Mouse (Mus musculus) heart, adult 2 months (tissue): Measurements from ENCODE around the gene Morn2. TPM values are rescaled to one million over a fixed set of nuclear protein-coding genes. Genes with fewer than 3 reads are reported as not detected.
"Not testable (repeated sequence)": the region's sequence is repeated elsewhere in the genome, so short reads cannot be mapped to it uniquely, and the experiment has no call there.

Experiments used
- DNase-seq, 2 experiments: peaks; one replicate each; pipeline ENCODE4 v3.0.0; 2021
- H3K27ac ChIP-seq: fragments of 200-600 bp; 2 replicates; pipeline ENCODE4 v1.8.1; 2022
- H3K27me3 ChIP-seq: fragments of 200-500 bp; 2 replicates; pipeline ENCODE4 v1.6.1; 2012; ENCODE audit warnings: mild to moderate bottlenecking, low read length, inconsistent platforms, mixed read lengths; ENCODE audit not compliant: control insufficient read depth, insufficient read depth
- H3K36me3 ChIP-seq: fragments of 200-500 bp; 2 replicates; pipeline ENCODE4 v1.6.1; 2012; ENCODE audit warnings: low read length, inconsistent platforms; ENCODE audit not compliant: control insufficient read depth, insufficient read depth
- H3K4me1 ChIP-seq: fragments of 200-500 bp; 2 replicates; pipeline ENCODE4 v1.6.1; 2011; ENCODE audit warnings: low read length; ENCODE audit not compliant: control insufficient read depth, insufficient read depth
- H3K4me3 ChIP-seq: fragments of 200-600 bp; 2 replicates; pipeline ENCODE4 v1.8.1; 2022
- H3K79me2 ChIP-seq: fragments of 200-500 bp; replicated peaks from 2 replicates; pipeline ENCODE4 v1.6.1; 2012; ENCODE audit warnings: mild to moderate bottlenecking, inconsistent platforms, low read length, moderate library complexity, mixed read lengths; ENCODE audit not compliant: control insufficient read depth, insufficient read depth
- H3K9ac ChIP-seq: fragments of 200-500 bp; 2 replicates; pipeline ENCODE4 v1.6.1; 2012; ENCODE audit warnings: low read depth, mild to moderate bottlenecking, control low read depth, inconsistent platforms, low read length, mixed read lengths
- CTCF ChIP-seq: fragments of 200-600 bp; IDR thresholded peaks from 2 replicates; pipeline ENCODE4 v1.8.1; 2022; ENCODE audit warnings: antibody characterized with exemption, mild to moderate bottlenecking, moderate library complexity
- EP300 ChIP-seq: fragments of 200-500 bp; IDR thresholded peaks from 2 replicates; pipeline ENCODE4 v1.6.1; 2011; ENCODE audit warnings: low read depth, low read length, control low read depth; ENCODE audit not compliant: insufficient read depth
- POLR2A ChIP-seq: fragments of 200-500 bp; IDR thresholded peaks from 2 replicates; pipeline ENCODE4 v1.6.1; 2011; ENCODE audit warnings: mild to moderate bottlenecking, low read depth, low read length, control low read depth; ENCODE audit not compliant: insufficient read depth
- WGBS: fragments of 180-500 bp; shearing (Covaris S2); methylation state at CpG from one replicate; pipeline ENCODE4 v1.1.7; 2018; 5-methylcytosine and 5-hydroxymethylcytosine counted together
- intact Hi-C: fragments of 180-260 bp; cut with DNase I; formaldehyde crosslinking; loops from one replicate; pipeline ENCODE4 v1.15.1; 2025
- polyA plus RNA-seq: library from polyadenylated mRNA; depleted of rRNA; stranded (reverse); fragments of >200 nt; gene quantifications from 2 replicates; pipeline ENCODE4 v1.2.3, GENCODE M21; 2012
- total RNA-seq, 2 experiments: library from RNA; stranded (reverse); gene quantifications; 2 replicates each; pipeline ENCODE4 v1.2.3; 2021

The Morn2 gene
- total and polyA plus RNA-seq, 3 experiments = 9.1 to 15.6 (median 15.4) TPM

- Histone ChIP-seq H3K79me2 (no peaks in the 10 kb centered on the region), H3K4me3 (peak overlapping the region; percentile 13; the same call in 1 of the 2 replicates), H3K27ac (peak overlapping the region; percentile 85), H3K27me3 (no peaks in the 10 kb centered on the region), H3K9ac (peak overlapping the region; percentile 49; the same call in 1 of the 2 replicates), H3K4me1 (peaks cover 17% of the 10 kb centered on the region), H3K36me3 (peaks cover 15% of the 10 kb centered on the region)
- WGBS = 18% methylated on average over 13 of the region's 13 CpGs
- intact Hi-C loops = no loop called here
- DNase-seq = peak; percentile 75 to 86
- no peak for TF ChIP-seq CTCF
- peak; percentile 48 for TF ChIP-seq POLR2A
- TF ChIP-seq EP300 = peak; percentile 94
Measured at GRCm38 (mm10) chr17:80255208-80255607, 34.8 kb upstream of the Morn2 start.

- DNase-seq = no peak
- intact Hi-C loops = no loop called here
- WGBS = 92% methylated on average over 4 of the region's 4 CpGs
- Histone ChIP-seq H3K27me3 (no peaks in the 10 kb centered on the region), H3K4me3 (no peak overlapping the region), H3K36me3 (no peaks in the 10 kb centered on the region; the same call in 1 of the 2 replicates), H3K79me2 (no peaks in the 10 kb centered on the region), H3K4me1 (no peaks in the 10 kb centered on the region), H3K9ac (no peak overlapping the region), H3K27ac (no peak overlapping the region)
- TF ChIP-seq POLR2A (no peak), EP300 (no peak), CTCF (no peak)
Measured at GRCm38 (mm10) chr17:80267065-80267464, 22.9 kb upstream of the Morn2 start.

GRCm38 (mm10) chr17:80268151-80268550 lies 21.9 kb upstream of the Morn2 start:
- H3K4me1 ChIP-seq = no peaks in the 10 kb centered on the region
- DNase-seq = no peak
- intact Hi-C loops = no loop called here
- H3K9ac ChIP-seq = no peak overlapping the region
- WGBS = 94% methylated on average over 3 of the region's 3 CpGs
- TF ChIP-seq POLR2A (no peak), CTCF (no peak), EP300 (no peak)
- H3K4me3 ChIP-seq = no peak overlapping the region
- no peaks in the 10 kb centered on the region; the same call in 1 of the 2 replicates for H3K36me3 ChIP-seq
- no peaks in the 10 kb centered on the region for H3K79me2 ChIP-seq
- H3K27me3 ChIP-seq = no peaks in the 10 kb centered on the region
- H3K27ac ChIP-seq = no peak overlapping the region

- H3K36me3 ChIP-seq, H3K9ac ChIP-seq, DNase-seq, intact Hi-C loops, H3K79me2 ChIP-seq, H3K27me3 ChIP-seq, H3K27ac ChIP-seq, H3K4me3 ChIP-seq, H3K4me1 ChIP-seq: not testable (repeated sequence)
- WGBS = 95% methylated on average over 7 of the region's 7 CpGs
Measured at GRCm38 (mm10) chr17:80270622-80271021, 19.4 kb upstream of the Morn2 start.

GRCm38 (mm10) chr17:80278255-80278654 lies 11.7 kb upstream of the Morn2 start:
- H3K27me3 ChIP-seq = no peaks in the 10 kb centered on the region
- H3K27ac ChIP-seq = no peak overlapping the region
- peaks cover 2% of the 10 kb centered on the region; the same call in 1 of the 2 replicates for H3K4me1 ChIP-seq
- intact Hi-C loops = no loop called here
- TF ChIP-seq EP300 (no peak), POLR2A (no peak), CTCF (no peak)
- 66% methylated on average over 4 of the region's 4 CpGs for WGBS
- no peak overlapping the region for H3K9ac ChIP-seq
- H3K36me3 ChIP-seq = no peaks in the 10 kb centered on the region
- H3K79me2 ChIP-seq = no peaks in the 10 kb centered on the region
- H3K4me3 ChIP-seq = no peak overlapping the region
- DNase-seq = no peak

- no peaks in the 10 kb centered on the region for H3K36me3 ChIP-seq
- H3K79me2 ChIP-seq = no peaks in the 10 kb centered on the region
- DNase-seq = no peak
- no peak for TF ChIP-seq EP300
- no peak for TF ChIP-seq CTCF
- no peak for TF ChIP-seq POLR2A
- intact Hi-C loops = no loop called here
- H3K4me1 ChIP-seq = peaks cover 3% of the 10 kb centered on the region
- H3K27ac ChIP-seq = no peak overlapping the region
- no peaks in the 10 kb centered on the region for H3K27me3 ChIP-seq
- no peak overlapping the region for H3K4me3 ChIP-seq
- WGBS = 93% methylated on average over 8 of the region's 8 CpGs
- H3K9ac ChIP-seq = no peak overlapping the region
Measured at GRCm38 (mm10) chr17:80279340-80280070, 10.5 kb upstream of the Morn2 start.
